Mouse (Mus musculus): ENCODE results near the gene Slc22a23.

DNA sequence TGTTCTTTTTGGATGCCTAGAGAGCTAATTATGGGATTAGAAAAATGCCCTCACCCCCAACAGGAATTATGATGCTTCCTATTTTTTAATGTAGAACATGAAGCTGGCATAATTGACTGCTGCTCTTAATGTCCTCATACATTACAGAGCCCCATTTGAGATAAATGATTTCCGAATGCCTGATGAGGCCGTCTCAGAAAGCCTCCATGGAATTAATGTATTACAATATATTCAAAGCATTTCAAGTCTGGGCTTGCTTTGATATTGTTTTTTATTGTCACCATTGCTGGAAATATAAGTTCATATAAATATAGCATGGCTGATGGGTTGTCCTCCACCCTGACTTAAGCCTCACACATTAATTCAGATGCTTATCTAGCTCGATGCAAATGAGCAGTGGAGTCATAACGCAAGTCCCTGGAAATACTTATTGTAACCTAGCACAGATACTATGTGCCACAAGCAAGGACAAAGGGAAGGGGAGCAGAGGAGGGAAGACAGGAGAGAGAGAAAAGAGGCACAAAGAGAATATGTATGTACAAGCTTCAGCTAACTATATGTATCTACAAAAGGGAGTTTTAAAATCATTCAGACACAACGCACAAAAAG is 28.0 kb upstream of the Slc22a23 start:
- TF ChIP-seq POLR2A (IDR thresholded peaks at IDR 0.05; ENCODE audit: control insufficient read depth, extremely low read depth, insufficient read depth, low read length, poor library complexity) (no peak), CTCF (IDR thresholded peaks at IDR 0.05; ENCODE audit: borderline replicate concordance, control insufficient read depth, extremely low read depth, insufficient read depth, low read length, poor library complexity) (no peak)

All from thymus, adult 2 months (tissue).